Comparison of ENCODE assay signal across 8 mouse cellular contexts in genomic region chr6:138153111-138153510, GRCm38 (mm10). TPM values are rescaled to one million over a fixed set of nuclear protein-coding genes. Genes with fewer than 3 reads are reported as not detected.
DNase-seq lines count a peak whose midpoint lies in the region; ATAC-seq and TF ChIP-seq lines count a peak whose summit lies in the region.

No protein-coding gene starts in this region.

- TF ChIP-seq POLR2A in bone marrow, adult 2 months (IDR thresholded peaks at IDR 0.05; ENCODE audit: borderline replicate concordance, control insufficient read depth, low read depth, low read length), result no peak

- no peaks in the 10 kb centered on the region for H3K36me3 ChIP-seq in midbrain, embryonic 12.5 days
- H3K36me3 ChIP-seq in midbrain, embryonic 16.5 days (ENCODE audit: control insufficient read depth, insufficient read depth, low read length), result no peaks in the 10 kb centered on the region
- peaks cover 14% of the 10 kb centered on the region; the same call in 1 of the 2 replicates for H3K36me3 ChIP-seq in lung, embryonic 14.5 days (ENCODE audit: insufficient read depth)

- no peak overlapping the region for H3K9ac ChIP-seq in midbrain, embryonic 12.5 days (replicated peaks)
- H3K9ac ChIP-seq in midbrain, embryonic 16.5 days (ENCODE audit: low read depth, low read length), result no peak overlapping the region
- H3K9ac ChIP-seq in lung, embryonic 14.5 days, result no peak overlapping the region

- 0 out of 2 replicates have a peak, but pooled peaks have one; percentile 60 for ATAC-seq in midbrain, embryonic 12.5 days (ENCODE audit: low FRiP score, low read depth)
- no peak for ATAC-seq in midbrain, embryonic 16.5 days
- ATAC-seq in frontal cortex, adult (ENCODE audit: low TSS enrichment), result peak; percentile 69
- ATAC-seq in lung, embryonic 14.5 days (ENCODE audit: insufficient read depth), result 0 out of 2 replicates have a peak, but pooled peaks have one; percentile 65

- no peaks in the 10 kb centered on the region for H3K4me1 ChIP-seq in midbrain, embryonic 12.5 days
- no peaks in the 10 kb centered on the region for H3K4me1 ChIP-seq in midbrain, embryonic 16.5 days (ENCODE audit: control insufficient read depth, insufficient read depth, low read length)
- no peaks in the 10 kb centered on the region for H3K4me1 ChIP-seq in bone marrow, adult 2 months (ENCODE audit: control insufficient read depth, insufficient read depth, low read length)
- H3K4me1 ChIP-seq in lung, embryonic 14.5 days (ENCODE audit: insufficient read depth), result no peaks in the 10 kb centered on the region

- no peak overlapping the region for H3K4me2 ChIP-seq in midbrain, embryonic 12.5 days (replicated peaks)
- H3K4me2 ChIP-seq in midbrain, embryonic 16.5 days (ENCODE audit: low read length), result no peak overlapping the region
- no peak overlapping the region for H3K4me2 ChIP-seq in lung, embryonic 14.5 days

- peak; percentile 88 for TF ChIP-seq CTCF in bone marrow, adult 2 months (IDR thresholded peaks at IDR 0.05; ENCODE audit: control insufficient read depth, insufficient read depth, low read length)
- peak; percentile 93 for TF ChIP-seq CTCF in lung, embryonic 14.5 days (IDR thresholded peaks at IDR 0.05; ENCODE audit: low read depth)

- WGBS in midbrain, embryonic 12.5 days, result 30% methylated on average over 5 of the region's 5 CpGs
- WGBS in midbrain, embryonic 16.5 days, result 29% methylated on average over 5 of the region's 5 CpGs
- 19% methylated on average over 5 of the region's 5 CpGs for WGBS in bone marrow, adult 2 months
- WGBS in lung, embryonic 14.5 days, result 23% methylated on average over 5 of the region's 5 CpGs

- no peak overlapping the region for H3K27ac ChIP-seq in midbrain, embryonic 12.5 days (replicated peaks)
- no peak overlapping the region for H3K27ac ChIP-seq in midbrain, embryonic 16.5 days (ENCODE audit: low read length)
- H3K27ac ChIP-seq in bone marrow, adult 2 months (ENCODE audit: control insufficient read depth, insufficient read depth, low read depth, low read length, poor library complexity), result no peak overlapping the region
- no peak overlapping the region for H3K27ac ChIP-seq in lung, embryonic 14.5 days (ENCODE audit: low read depth)

- H3K9me3 ChIP-seq in midbrain, embryonic 12.5 days, result no peaks in the 10 kb centered on the region
- H3K9me3 ChIP-seq in midbrain, embryonic 16.5 days (replicated peaks; ENCODE audit: control insufficient read depth, low read length, poor library complexity, severe bottlenecking), result peaks cover 4% of the 10 kb centered on the region; the same call in 1 of the 2 replicates
- H3K9me3 ChIP-seq in lung, embryonic 14.5 days (ENCODE audit: low read depth, low read length), result no peaks in the 10 kb centered on the region

- H3K27me3 ChIP-seq in midbrain, embryonic 12.5 days, result no peaks in the 10 kb centered on the region
- no peaks in the 10 kb centered on the region for H3K27me3 ChIP-seq in midbrain, embryonic 16.5 days (ENCODE audit: control insufficient read depth, insufficient read depth, low read depth, low read length)
- no peaks in the 10 kb centered on the region for H3K27me3 ChIP-seq in lung, embryonic 14.5 days (ENCODE audit: insufficient read depth, low read length)

- peak; percentile 64 to 92 for DNase-seq in kidney, postnatal 36 days
- peak; percentile 93 for DNase-seq in lung, embryonic 14.5 days
- peak; percentile 54 for DNase-seq in right cerebral cortex, postnatal 25 days
- DNase-seq in yolk sac, embryonic 10.5 days (ENCODE audit: low spot score), result no peak

- H3K4me3 ChIP-seq in midbrain, embryonic 12.5 days, result no peak overlapping the region
- no peak overlapping the region for H3K4me3 ChIP-seq in midbrain, embryonic 16.5 days (ENCODE audit: low read depth, low read length)
- H3K4me3 ChIP-seq in bone marrow, adult 2 months (replicated peaks; ENCODE audit: control insufficient read depth, low read depth, low read length), result no peak overlapping the region
- no peak overlapping the region for H3K4me3 ChIP-seq in lung, embryonic 14.5 days (ENCODE audit: low read depth, low read length)

RNA-seq across cellular contexts. Expression of gene Mgst1, which starts 13.0 kb away (rescaled TPM):
- polyA plus RNA-seq in midbrain, embryonic 12.5 days (2016; fragmentation: Nextera tagmentation; extraction: Ambion mirVana), result 49.2 and 51.9 TPM in 2 replicates
- polyA plus RNA-seq in midbrain, embryonic 16.5 days (2015; fragmentation: Nextera tagmentation; extraction: Ambion mirVana), result 50.4 and 65.1 TPM in 2 replicates
- polyA plus RNA-seq in bone marrow, adult 2 months (2011; ENCODE audit: insufficient read depth, insufficient read length, low replicate concordance, missing spikeins), result 51.0 and 109 TPM in 2 replicates
- 160 and 186 TPM in 2 replicates for polyA plus RNA-seq in lung, embryonic 14.5 days (2014; fragmentation: Nextera tagmentation; extraction: Ambion mirVana)
